Comparison of ENCODE assay signal across 18 mouse cellular contexts in genomic region chr17:23857193-23857592, GRCm38 (mm10). TPM values are rescaled to one million over a fixed set of nuclear protein-coding genes. Genes with fewer than 3 reads are reported as not detected.
"Had no signal": no experiment of that assay in that cellular context is flagged by ENCODE, and none has a peak within 500 bp of the region (broad histone marks: within the 10 kb centered on the region; RNA-seq: fewer than 3 reads in every experiment).

No protein-coding gene starts in this region.

- H3K4me3 ChIP-seq: liver, embryonic 15.5 days; midbrain, embryonic 15.5 days had no signal

- H3K4me1 ChIP-seq: liver, embryonic 15.5 days; midbrain, embryonic 15.5 days had no signal

- H3K27me3 ChIP-seq: liver, embryonic 15.5 days; midbrain, embryonic 15.5 days had no signal

- H3K9me3 ChIP-seq: liver, embryonic 15.5 days; midbrain, embryonic 15.5 days had no signal

- DNase-seq: kidney, adult 8-10 months; kidney, postnatal 14 days; left cerebral cortex, postnatal 4 days; lung, adult 2 months; lung, postnatal 36 days; right cerebral cortex, postnatal 14 days; thymus, postnatal 36 days had no signal

- H3K9ac ChIP-seq: liver, embryonic 15.5 days; midbrain, embryonic 15.5 days had no signal

- H3K4me2 ChIP-seq: liver, embryonic 11.5 days; liver, embryonic 15.5 days; midbrain, embryonic 15.5 days had no signal

- ATAC-seq: intestine, postnatal 0 days; lung, postnatal 0 days; midbrain, embryonic 15.5 days had no signal

- H3K36me3 ChIP-seq: liver, embryonic 15.5 days; midbrain, embryonic 15.5 days had no signal

- H3K27ac ChIP-seq: liver, embryonic 15.5 days; midbrain, embryonic 15.5 days had no signal

RNA-seq across cellular contexts. Expression of gene Prss21, which starts 10.7 kb away (rescaled TPM):
- polyA plus RNA-seq: intestine, postnatal 0 days; large intestine, adult 2 months; limb, embryonic 14.5 days; liver, embryonic 11.5 days; liver, embryonic 15.5 days; lung, adult 2 months; lung, postnatal 0 days; midbrain, embryonic 15.5 days; neural tube, embryonic 14.5 days; spleen, adult 2 months; stomach, embryonic 16.5 days; thymus, postnatal 0 days had no signal

RNA-seq across cellular contexts. Expression of gene Prss32, which starts 13.5 kb away (rescaled TPM):
- polyA plus RNA-seq: limb, embryonic 14.5 days; liver, embryonic 11.5 days; liver, embryonic 15.5 days; lung, adult 2 months; lung, postnatal 0 days; midbrain, embryonic 15.5 days; neural tube, embryonic 14.5 days had no signal

RNA-seq across cellular contexts. Expression of gene Prss33, which starts 21.3 kb away (rescaled TPM):
- polyA plus RNA-seq: intestine, postnatal 0 days; liver, embryonic 11.5 days; liver, embryonic 15.5 days; lung, adult 2 months; lung, postnatal 0 days; neural tube, embryonic 14.5 days had no signal

RNA-seq across cellular contexts. Expression of gene Dcpp1, which starts 23.5 kb away (rescaled TPM):
- polyA plus RNA-seq: large intestine, adult 2 months; limb, embryonic 14.5 days; liver, embryonic 11.5 days; liver, embryonic 15.5 days; lung, adult 2 months; midbrain, embryonic 15.5 days; neural tube, embryonic 14.5 days; spleen, adult 2 months; stomach, embryonic 16.5 days had no signal
